Mouse (Mus musculus): ENCODE results near the gene Kif26b.

Kif26b gene

DNA sequence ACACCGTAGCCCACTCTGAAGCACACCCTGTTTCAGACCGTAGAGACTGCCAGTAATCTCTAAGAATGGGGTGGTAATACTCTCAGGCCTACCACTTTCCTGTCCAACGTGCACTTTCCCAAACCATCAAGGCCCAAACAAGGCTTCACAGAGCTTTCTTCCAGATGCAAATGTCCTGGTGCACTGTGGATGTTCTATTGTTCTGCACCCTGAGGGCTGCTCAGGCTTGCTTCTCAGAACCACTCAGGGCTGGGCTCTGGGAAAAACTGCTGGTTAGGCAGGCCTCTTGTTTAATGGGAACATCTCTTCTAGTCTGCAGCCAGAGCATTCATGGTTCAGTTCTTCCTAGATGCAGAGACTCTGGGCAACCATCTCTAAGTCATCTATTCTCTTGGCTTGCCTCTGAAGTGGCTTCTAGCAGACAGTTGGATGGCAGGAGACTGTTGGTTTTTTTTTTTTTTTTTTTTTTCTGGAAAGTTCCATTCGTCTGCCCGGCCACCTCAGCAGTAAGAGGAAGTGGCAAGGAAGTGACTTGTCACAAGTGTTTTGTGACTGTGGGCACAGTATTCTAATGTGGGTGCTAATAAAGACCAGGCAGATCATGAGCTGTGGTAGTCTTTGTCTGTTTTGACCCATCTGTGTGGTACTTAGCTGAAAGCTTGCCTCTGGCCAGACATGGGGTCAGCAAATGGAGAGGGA is 135.5 kb downstream of the Kif26b start:
- DNase-seq (ENCODE audit: low spot score): no peak

DNA sequence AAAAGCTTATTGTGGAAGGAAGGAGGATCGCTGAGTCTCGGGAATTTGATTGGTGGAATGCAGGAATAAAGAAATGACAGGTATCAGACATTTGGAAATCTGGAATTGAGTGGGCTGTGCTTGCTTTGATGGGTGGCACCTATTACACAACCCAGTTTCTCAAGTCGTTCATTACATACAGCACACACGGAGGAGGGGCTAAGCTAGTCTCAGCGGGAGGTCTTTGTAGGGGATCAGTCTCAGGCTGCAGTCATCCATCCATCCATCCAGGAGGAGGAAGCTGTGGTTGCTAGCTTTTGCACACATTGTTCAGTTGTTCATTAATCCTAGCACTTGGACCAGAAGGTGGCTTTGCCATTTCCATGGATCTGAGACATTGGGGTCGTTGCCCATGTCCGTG is 137.6 kb downstream of the Kif26b start:
- DNase-seq (ENCODE audit: low spot score): no peak

- DNase-seq (ENCODE audit: low spot score): no peak
These were observed 138.9 kb downstream of the Kif26b start for GRCm38 (mm10) chr1:178667808-178668207.

- DNase-seq (ENCODE audit: low spot score): no peak
These were observed 140.0 kb downstream of the Kif26b start for GRCm38 (mm10) chr1:178668907-178669306.

DNA sequence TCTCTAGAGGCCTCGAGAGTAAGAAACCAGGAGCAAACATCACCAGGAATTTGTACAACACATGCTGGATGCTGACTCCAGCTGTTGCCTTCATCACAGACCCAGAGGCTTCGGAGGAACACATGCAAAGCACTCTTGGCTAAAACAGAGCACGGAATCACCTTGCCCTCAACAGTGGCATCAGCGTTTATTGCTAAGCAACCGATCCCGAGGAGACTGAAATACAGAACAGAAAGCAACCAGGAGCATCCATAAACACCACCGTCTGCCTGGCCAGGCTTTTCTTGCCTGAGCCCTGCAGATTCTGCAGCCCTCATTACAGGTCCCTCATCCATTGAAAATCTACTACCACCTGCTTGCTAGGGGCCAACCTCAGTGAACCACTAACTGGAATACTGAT is 144.1 kb downstream of the Kif26b start:
- no peak for DNase-seq (ENCODE audit: low spot score)

- DNase-seq (ENCODE audit: low spot score): no peak
These were observed 144.6 kb downstream of the Kif26b start for GRCm38 (mm10) chr1:178673506-178673905.

DNA sequence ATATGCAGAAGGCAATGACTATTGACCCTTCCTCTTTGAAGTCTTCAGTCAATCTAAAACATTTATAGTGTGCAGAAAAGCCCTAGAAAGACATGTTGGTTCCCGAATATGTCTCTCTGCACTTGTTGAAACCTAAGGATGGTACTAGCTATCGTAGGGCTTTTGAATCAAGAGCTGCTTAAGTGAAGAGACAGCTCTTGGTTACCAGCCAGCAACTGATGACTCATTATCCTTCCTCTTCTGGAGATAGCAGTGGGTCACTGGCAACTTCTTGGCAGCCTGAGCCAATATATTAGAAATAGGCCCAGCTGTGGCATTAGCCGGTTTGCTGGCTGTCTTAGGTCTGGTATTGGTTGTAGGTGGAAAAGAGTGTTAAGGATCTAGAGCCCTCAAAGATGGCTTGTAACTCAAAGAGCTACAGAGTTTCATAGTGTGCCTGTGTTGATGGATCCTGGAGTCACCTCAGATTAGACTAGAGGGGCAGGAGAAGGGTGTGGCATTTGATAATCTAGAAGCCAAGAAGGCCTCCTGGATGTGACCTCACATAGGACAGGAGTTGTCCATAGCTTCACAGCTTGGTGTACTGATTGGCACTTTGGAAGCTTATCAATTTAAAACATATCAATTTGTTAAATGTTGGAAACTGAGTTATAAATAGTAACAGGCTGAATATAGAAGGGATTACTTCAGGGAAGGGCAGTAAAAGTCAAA is 146.8 kb downstream of the Kif26b start:
- peak; percentile 12 for DNase-seq (ENCODE audit: low spot score)

DNA sequence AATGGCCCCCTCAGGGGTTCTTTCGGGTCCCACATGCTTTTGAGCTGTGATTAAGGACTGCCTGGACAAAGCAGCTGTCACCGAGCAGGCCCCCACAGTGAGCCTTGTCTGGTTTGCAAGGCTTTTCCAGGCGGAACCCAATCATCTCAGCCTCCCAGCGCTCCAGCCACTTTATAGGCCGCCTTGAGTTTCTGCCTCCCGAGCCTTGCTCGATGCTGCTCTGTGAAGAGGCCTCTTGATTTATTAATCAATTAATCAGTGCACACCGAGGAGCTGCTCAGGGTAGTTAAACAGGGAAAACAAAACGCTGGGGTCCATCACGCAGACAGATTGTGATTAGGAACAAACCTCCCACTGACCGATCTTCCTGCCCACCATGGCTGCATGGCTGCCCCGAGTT is 148.2 kb downstream of the Kif26b start:
- DNase-seq (ENCODE audit: low spot score): no peak

GRCm38 (mm10) chr1:178677630-178678221 is 148.8 kb downstream of the Kif26b start:
- no peak for DNase-seq (ENCODE audit: low spot score)

GRCm38 (mm10) chr1:178683631-178684030 is 154.7 kb downstream of the Kif26b start:
- peak; percentile 35 for DNase-seq (ENCODE audit: low spot score)

- no peak for DNase-seq (ENCODE audit: low spot score)
These were observed 156.2 kb downstream of the Kif26b start for GRCm38 (mm10) chr1:178684991-178685680.

DNA sequence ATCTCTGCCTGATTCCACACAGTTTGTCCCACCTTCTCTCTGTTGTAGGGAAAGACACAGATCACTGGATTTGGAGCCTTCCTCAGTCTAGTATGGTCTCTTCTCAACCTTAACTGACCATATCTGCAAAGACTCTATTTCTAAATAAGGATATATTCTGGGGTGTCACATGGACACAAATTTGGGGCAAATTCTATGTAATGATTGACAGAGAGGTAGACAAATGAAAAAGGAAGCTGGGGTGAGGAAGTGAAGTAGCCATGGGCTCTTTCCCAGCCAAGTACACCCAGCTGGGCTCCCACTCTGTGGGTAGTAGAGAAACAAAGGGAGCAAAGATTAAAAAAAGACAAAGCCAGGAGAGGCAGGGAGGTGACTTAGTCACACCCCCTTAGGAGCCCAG is 158.0 kb downstream of the Kif26b start:
- DNase-seq (ENCODE audit: low spot score): no peak

- DNase-seq (ENCODE audit: low spot score): no peak
These were observed 160.6 kb downstream of the Kif26b start for GRCm38 (mm10) chr1:178689512-178689911.

GRCm38 (mm10) chr1:178691679-178692078 is 162.8 kb downstream of the Kif26b start:
- no peak for DNase-seq (ENCODE audit: low spot score)

DNA sequence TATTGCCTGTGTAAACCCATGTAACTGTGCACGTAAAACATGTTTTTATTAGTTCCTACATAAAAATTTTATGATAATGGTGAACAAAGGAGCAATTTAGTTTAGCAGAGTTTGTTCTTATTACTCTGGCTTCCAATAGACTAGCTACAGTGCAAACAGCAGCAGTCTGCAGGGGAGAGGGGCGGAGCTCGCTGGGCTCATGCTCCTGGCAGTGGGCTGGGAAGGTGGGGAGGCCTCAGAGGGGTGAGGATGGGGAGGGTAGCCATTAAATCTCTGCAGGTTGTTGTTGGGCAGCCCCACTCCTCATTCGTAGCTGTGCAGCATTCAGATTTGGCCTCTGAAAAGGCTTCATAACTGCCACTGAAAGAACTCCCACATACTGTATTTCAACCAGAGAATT is 171.2 kb downstream of the Kif26b start:
- no peak for DNase-seq (ENCODE audit: low spot score)

DNA sequence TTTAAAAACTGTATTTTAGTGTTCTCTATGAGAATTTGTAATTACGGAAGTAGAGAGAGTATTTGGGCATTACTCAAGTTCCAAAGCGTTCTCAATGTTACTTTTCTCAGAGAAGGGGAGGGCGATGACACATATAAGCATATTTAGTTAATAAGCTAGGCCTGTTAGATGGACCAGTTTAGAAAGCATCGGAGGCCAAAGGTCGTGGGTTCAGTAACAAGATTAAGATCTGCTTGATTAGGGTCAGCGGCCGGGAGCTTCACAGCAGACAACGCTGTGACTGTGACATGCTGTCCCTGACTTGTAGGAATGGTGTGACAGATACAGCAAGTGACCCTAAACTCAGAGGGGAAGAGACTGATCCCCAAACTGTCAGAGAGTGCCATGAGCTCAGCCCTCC is 174.6 kb downstream of the Kif26b start:
- no peak for DNase-seq (ENCODE audit: low spot score)

- DNase-seq (ENCODE audit: low spot score): no peak
These were observed 179.0 kb downstream of the Kif26b start for GRCm38 (mm10) chr1:178707925-178708351.

DNA sequence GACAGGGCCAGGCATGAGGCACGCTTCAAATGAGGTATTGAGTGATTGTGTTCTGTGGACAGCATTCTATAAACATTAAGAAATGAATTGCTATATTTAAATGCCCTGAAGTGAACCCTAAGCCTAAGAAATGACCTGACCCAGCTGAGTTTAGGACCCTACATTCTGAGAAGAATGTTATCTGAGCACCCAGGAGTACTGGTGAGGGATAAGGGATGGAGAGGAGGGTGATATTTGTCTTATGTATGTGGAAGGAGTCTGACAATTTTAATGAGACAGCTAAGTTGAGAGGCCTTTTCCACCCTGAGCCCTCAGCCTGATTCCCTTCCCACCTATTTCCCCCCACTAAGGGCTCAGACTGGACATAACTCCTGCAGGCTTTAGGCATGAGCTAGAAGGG is 179.4 kb downstream of the Kif26b start:
- no peak for DNase-seq (ENCODE audit: low spot score)

DNA sequence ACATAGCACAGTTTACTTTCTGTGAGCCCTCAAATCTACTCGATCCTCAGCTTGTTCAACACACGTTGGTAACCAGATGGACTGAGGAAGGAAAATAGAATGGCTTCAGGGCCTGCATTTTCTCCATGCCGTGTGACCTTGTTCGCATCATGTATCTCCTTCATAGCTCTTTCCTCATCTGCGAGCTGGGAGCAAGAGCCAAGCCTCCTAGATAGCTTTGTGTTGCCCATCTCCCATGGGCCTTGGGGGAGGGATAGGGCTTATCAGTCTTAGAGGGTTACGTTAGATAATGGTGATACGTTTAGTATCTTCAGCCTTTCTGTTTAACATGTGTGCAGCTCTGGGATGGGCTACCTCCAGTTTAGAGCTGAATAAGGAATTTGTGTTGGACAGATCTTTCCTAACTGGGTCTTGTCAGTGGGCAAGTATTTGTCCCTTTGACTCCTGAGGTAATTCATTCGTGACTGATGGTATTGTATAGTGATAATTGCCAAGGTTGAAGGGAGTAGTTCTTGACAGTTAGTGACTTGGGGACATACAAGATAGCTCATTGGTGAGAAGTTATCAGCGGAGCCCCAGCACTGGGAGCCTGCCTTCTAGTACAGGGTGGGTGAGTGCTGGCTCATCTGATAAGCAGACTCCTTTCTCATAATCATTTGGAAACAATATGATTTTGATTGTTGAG is 183.4 kb downstream of the Kif26b start:
- DNase-seq (ENCODE audit: low spot score): no peak

DNA sequence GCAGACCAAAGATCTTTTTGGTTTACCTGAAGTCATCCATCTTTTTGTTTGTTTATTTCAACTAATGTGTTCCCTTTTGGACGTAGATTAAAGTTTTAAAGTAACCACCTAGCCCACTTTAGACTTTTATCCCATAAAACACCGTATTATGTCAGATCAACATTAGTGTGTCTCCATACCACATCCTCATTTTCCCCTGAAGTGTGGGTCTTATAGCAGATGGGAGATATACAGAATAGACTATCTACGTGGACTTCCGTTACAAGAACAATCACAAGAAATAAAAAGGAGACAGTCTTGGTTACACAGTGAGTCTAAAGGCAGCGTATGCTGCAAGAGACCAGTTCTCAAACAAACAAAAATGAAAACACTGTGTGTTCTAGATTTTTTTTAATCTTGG is 185.3 kb downstream of the Kif26b start:
- no peak for DNase-seq (ENCODE audit: low spot score)

GRCm38 (mm10) chr1:178716411-178716810 is 187.5 kb downstream of the Kif26b start:
- no peak for DNase-seq (ENCODE audit: low spot score)

- DNase-seq (ENCODE audit: low spot score): no peak
These were observed 191.9 kb downstream of the Kif26b start for GRCm38 (mm10) chr1:178720821-178721220.
